Comparison of ENCODE assay signal across 9 mouse cellular contexts in genomic region chr12:70752911-70753290, GRCm38 (mm10).
DNase-seq lines count a peak whose midpoint lies in the region; ATAC-seq lines count a peak whose summit lies in the region.
"Had no signal": no experiment of that assay in that cellular context is flagged by ENCODE, and none has a peak within 500 bp of the region (broad histone marks: within the 10 kb centered on the region; RNA-seq: fewer than 3 reads in every experiment).

No protein-coding gene starts in this region.

- H3K36me3 ChIP-seq in forebrain, embryonic 15.5 days: no peaks in the 10 kb centered on the region
- no peaks in the 10 kb centered on the region for H3K36me3 ChIP-seq in limb, embryonic 13.5 days

- H3K9ac ChIP-seq in forebrain, embryonic 15.5 days (replicated peaks): no peak overlapping the region
- 0 out of 2 replicates have a peak overlapping the region, but pooled peaks have one; percentile 2 for H3K9ac ChIP-seq in limb, embryonic 13.5 days

- H3K9me3 ChIP-seq in forebrain, embryonic 15.5 days: no peaks in the 10 kb centered on the region
- no peaks in the 10 kb centered on the region for H3K9me3 ChIP-seq in limb, embryonic 13.5 days

- 67% methylated on average over 4 of the region's 4 CpGs for WGBS in forebrain, embryonic 15.5 days
- WGBS in limb, embryonic 13.5 days: 34% methylated on average over 4 of the region's 4 CpGs

- no peaks in the 10 kb centered on the region for H3K27me3 ChIP-seq in forebrain, embryonic 15.5 days
- H3K27me3 ChIP-seq in limb, embryonic 13.5 days: no peaks in the 10 kb centered on the region

- H3K27ac ChIP-seq in forebrain, embryonic 15.5 days (replicated peaks): peak overlapping the region; percentile 17; the same call in 1 of the 2 replicates
- H3K27ac ChIP-seq in limb, embryonic 13.5 days: peak overlapping the region; percentile 93

- H3K4me1 ChIP-seq in forebrain, embryonic 15.5 days: peaks cover 10% of the 10 kb centered on the region
- H3K4me1 ChIP-seq in limb, embryonic 13.5 days: peaks cover 45% of the 10 kb centered on the region

- DNase-seq in heart, adult 9 months (ENCODE audit: low spot score in 2 of 2): peak; percentile 11 to 20
- no peak for DNase-seq in heart, postnatal 4 days
- DNase-seq in A20 (ENCODE audit: low read depth, low spot score): peak; percentile 14
- DNase-seq in spleen, adult 12 weeks (ENCODE audit: low spot score): no peak
- no peak for DNase-seq in adrenal gland, adult (ENCODE audit: inconsistent age in 2 of 2, low spot score in 1 of 2)
- no peak for DNase-seq in ovary, postnatal 14 days (ENCODE audit: low spot score)
- DNase-seq: thymus, adult 18-20 months had no signal

- no peak overlapping the region for H3K4me2 ChIP-seq in forebrain, embryonic 15.5 days (replicated peaks)
- peak overlapping the region; percentile 42 for H3K4me2 ChIP-seq in limb, embryonic 13.5 days (replicated peaks)

- ATAC-seq in forebrain, embryonic 15.5 days (replicated peaks): 0 out of 2 replicates have a peak, but pooled peaks have one; percentile 51
- peak; percentile 42; the same call in 1 of the 2 replicates for ATAC-seq in limb, embryonic 13.5 days (ENCODE audit: low FRiP score, low read depth)

- H3K4me3 ChIP-seq in forebrain, embryonic 15.5 days: no peak overlapping the region
- H3K4me3 ChIP-seq in limb, embryonic 13.5 days: no peak overlapping the region

Comparison
In these comparisons a context has a peak if more than half of its experiments do, and no peak if none do; other contexts are left out.
1. DNase-seq: peak in heart, adult 9 months (2 of 2) and A20 (single experiment); none in heart, postnatal 4 days (single experiment), spleen, adult 12 weeks (single experiment), adrenal gland, adult (0 of 2) and ovary, postnatal 14 days (single experiment).